Mouse (Mus musculus) left cerebral cortex, postnatal 36 days (tissue): ENCODE measurements around the gene Rtn4rl1. TPM values are rescaled to one million over a fixed set of nuclear protein-coding genes. Genes with fewer than 3 reads are reported as not detected.

Experiments
- DNase-seq, 2 experiments: peaks; one replicate each; pipeline ENCODE4 v3.0.0; 2021 to 2022; ENCODE audit warnings: low spot score in 2 of 2, mixed read lengths in 1 of 2
- intact Hi-C: fragments of 180-260 bp; cut with DNase I; formaldehyde crosslinking; loops from one replicate; pipeline ENCODE4 v1.15.1; 2025
- total RNA-seq, 2 experiments: library from RNA; stranded (reverse); gene quantifications; 2 replicates each; pipeline ENCODE4 v1.2.3; 2021

The Rtn4rl1 gene
- total RNA-seq, 2 experiments from 2014 or later: 83.5 to 88.3 TPM

DNA sequence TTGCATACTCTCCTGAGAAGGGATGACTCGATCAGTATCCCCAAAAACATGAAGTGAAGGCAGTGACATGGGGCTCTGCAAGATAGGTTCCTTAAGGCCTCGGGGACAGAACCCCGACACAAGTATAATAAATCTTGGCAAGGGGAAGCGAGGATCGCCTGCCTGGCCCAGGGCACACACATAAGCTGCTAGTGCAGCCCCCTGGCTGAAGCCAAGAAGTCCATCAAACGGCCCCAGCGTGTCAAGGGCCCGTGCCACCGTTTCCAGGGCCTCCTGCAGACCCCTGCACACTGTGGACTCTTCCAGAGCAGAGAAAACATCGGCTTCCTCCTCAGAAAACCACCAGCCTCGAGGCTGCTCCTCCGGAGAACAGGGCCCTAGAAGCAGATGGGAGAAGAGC, 15.6 kb upstream of the Rtn4rl1 start:
- intact Hi-C loops: loop anchor here (2.0 to 10.0 kb wide), 2 partner anchors 205 to 343 kb away; partner anchors contain the start of gene Mnt
- DNase-seq: peak in 1 of 2 experiments; percentile 36

DNA sequence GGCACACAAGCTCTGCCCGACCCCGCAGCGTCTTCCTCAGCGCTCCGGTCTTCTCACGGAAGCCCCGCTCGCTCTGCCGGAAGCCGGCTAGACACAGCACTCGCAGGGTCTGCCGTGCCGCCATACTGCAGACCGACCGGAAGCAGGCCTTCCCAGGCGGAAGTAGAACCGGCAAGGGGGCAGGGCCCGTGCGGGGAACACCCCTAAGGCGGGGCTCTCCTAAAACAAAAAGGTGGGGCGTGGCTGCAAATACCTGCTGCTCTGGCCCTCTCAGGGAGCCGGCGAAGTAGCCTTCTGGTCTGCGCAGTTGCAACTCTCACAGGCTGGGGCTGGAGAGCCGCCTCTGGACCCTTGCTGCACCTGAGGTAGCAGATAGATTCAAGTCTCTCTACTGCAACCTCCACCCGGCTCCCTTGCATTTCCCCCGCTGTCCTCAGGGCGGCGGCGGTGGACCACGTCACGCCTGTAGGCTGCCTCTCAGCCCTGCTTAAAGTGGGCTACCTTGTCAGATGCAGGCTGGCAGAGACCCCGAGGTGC, 14.8 kb upstream of the Rtn4rl1 start, which contains the start of gene Ovca2:
Gene Ovca2, minus strand, starts transcription at position 164 of the 537 bp plus-strand sequence.
- intact Hi-C loops: loop anchor here (2.0 to 10.0 kb wide), 2 partner anchors 204 to 344 kb away; partner anchors contain the start of gene Mnt

GRCm38 (mm10) chr11:75183917-75184570, 9.5 kb upstream of the Rtn4rl1 start:
- intact Hi-C loops: loop anchor here (1.0 kb wide), 1 partner anchor 17 kb away; no protein-coding TSS in a partner anchor
- peak; percentile 76 to 86 for DNase-seq

More for the DNA sequence above, 14.8 kb upstream of the Rtn4rl1 start, which contains the start of gene Ovca2:
- DNase-seq: peak; percentile 89 to 91

DNA sequence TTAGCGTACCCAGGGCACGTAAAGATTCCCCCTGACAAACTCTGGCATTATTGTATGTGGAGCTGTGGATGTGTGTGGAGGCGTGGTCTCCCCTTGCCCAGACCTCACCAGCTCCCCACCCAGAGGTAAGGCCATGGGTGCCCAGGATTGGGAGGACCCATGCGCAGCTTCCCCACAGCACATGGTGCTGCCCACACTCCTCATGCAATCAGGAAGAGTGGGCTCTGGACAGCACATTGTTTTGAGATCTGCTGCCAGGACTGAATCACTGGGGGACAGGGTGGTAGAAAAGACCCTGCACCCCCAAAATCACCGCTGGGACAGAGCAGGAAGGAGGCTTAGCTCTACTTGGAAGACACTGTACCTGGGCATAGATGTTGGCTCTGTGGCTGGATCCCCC, 9.0 kb upstream of the Rtn4rl1 start:
- intact Hi-C loops: loop anchor here (1.0 kb wide), 1 partner anchor 17 kb away; no protein-coding TSS in a partner anchor
- DNase-seq: peak in 1 of 2 experiments; percentile 62

- intact Hi-C loops: loop anchor here (1.0 kb wide), 1 partner anchor 16 kb away; no protein-coding TSS in a partner anchor
- peak; percentile 53 to 61 for DNase-seq
Observed at GRCm38 (mm10) chr11:75184986-75185385, 8.6 kb upstream of the Rtn4rl1 start.

DNA sequence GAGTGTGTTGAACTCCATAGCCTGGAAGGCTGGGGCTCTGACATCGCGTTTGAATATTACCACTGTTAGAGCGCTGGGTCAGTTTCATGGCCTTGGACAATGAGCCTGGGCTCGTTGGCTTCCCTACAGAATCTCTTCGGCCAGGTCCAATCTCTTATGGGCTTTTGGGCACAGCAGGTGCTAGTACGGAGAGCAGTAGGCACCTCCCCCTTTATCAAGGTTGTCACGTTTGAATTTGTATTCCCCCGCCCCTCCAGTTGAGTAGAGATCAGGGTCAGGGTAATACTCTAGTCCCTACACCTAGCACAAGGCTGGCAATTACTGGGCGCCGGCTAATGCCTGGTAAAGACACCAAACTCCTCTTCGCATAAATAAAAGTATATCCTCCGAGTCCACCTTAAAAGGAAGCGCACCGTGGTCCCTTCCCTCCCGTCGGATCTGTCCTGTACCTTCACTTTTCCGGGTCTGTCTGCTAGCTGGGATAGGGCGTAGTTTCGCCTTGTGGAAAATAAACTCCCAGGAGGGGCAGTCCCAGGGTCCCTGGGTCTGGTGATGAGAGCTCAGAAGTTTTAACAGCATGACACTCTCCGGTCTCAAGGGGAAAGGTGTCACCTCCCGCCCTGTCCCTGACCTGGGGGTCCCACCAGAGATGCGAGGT, 3.7 kb upstream of the Rtn4rl1 start:
- intact Hi-C loops: loop anchor here (5.0 kb wide), 2 partner anchors 42 to 272 kb away; partner anchors contain the start of gene Tlcd2

DNA sequence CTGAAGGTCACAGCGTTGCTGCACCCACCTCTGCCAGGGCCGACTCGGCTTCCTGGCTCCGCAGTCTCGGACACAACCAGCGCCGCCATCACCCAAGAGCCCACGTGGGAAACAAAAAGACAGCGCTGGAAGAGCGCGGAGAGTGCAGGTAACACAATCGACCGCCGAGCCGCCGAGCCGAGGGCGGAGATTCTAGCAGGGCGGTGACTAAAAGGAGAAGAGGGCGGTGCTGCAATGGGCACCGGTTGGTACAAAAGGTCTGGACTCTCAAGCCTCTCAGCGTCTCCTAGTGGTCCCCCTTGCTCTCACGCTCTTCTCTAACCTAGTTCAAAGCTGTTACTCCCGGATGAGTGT, 3.2 kb upstream of the Rtn4rl1 start:
- DNase-seq: peak; percentile 77 to 80
- intact Hi-C loops: loop anchor here (5.0 kb wide), 2 partner anchors 42 to 272 kb away; partner anchors contain the start of gene Tlcd2

More for the DNA sequence above, 3.7 kb upstream of the Rtn4rl1 start:
- DNase-seq: peak in 1 of 2 experiments; percentile 49

DNA sequence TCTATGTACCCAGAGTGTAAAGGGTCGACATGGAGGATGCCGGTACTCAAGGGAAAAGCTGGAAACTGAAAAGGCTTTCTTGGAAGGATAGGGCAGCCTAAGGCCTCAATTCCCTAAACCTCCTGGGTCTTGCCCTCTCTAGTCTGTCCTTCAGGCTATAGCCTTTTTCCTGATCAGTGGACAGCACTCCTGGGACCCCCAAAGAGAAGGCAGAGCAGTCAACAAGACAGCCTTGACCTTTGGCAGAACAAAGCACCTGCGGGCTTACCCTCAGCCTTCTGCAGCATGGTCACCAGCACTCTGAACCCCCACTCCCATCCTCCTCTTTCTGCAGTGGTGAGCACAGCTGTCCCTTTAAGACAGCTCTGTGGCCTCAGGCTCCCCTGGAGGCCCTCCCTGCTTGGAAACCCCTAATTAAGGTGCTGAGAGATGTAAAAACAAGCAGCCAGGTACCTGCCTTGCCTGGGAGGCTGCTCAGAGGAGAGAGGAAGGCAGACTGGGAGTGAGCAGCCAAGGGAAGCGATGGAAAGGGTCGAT, 2.6 kb upstream of the Rtn4rl1 start, which contains the start of gene Dph1:
Gene Dph1, minus strand, starts transcription at position 337 of the 537 bp plus-strand sequence.
- intact Hi-C loops: loop anchor here (5.0 kb wide), 2 partner anchors 41 to 271 kb away; partner anchors contain the start of gene Tlcd2
- DNase-seq: no peak

GRCm38 (mm10) chr11:75191841-75192240, 1.7 kb upstream of the Rtn4rl1 start:
- DNase-seq: no peak
- intact Hi-C loops: loop anchor here (1.0 to 5.0 kb wide), 3 partner anchors 40 to 270 kb away; partner anchors contain the start of gene Tlcd2

DNA sequence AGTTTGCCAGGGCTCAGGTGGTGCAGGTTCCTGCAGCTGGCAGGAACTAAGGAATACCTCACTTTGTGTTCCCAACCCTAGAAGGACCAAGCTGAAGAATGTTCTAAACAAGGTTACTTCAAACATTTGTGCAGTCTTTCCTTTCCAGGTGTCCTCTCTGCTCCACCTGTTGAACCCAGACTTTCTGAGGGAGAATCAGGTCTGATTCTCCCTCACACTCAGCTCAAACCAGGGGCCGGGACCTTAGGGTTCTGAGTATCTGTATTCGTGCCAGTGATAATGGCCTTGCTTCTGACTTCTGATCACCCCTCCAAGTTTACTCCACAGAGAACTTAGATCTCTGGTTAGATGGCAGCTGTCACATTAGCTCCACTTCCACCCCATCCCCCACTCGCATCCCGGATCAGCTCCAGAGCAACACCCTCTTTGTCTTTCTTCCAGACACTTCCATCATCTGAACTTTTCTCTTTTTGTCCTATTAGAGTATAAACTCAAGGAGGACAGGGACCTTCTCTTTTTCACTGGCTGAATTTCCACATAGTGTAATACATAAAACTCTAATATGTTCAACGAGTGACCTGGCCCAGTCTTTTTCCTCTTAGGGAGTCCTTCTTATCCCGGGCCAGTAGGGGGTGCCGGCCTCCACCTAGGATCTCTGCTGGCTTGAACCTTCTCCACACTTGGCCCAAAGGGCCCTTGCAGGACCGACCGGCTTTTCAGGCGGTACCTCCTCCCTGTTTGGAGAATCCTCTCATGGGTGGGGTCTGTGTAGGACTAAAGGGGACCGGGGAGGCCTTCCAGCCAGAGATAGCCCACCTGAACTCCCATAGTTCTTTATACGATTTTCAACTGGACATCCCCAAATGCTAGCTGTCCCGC, 1.0 kb upstream of the Rtn4rl1 start:
- peak; percentile 73 to 75 for DNase-seq
- intact Hi-C loops: loop anchor here (1.0 to 5.0 kb wide), 3 partner anchors 40 to 270 kb away; partner anchors contain the start of gene Tlcd2

DNA sequence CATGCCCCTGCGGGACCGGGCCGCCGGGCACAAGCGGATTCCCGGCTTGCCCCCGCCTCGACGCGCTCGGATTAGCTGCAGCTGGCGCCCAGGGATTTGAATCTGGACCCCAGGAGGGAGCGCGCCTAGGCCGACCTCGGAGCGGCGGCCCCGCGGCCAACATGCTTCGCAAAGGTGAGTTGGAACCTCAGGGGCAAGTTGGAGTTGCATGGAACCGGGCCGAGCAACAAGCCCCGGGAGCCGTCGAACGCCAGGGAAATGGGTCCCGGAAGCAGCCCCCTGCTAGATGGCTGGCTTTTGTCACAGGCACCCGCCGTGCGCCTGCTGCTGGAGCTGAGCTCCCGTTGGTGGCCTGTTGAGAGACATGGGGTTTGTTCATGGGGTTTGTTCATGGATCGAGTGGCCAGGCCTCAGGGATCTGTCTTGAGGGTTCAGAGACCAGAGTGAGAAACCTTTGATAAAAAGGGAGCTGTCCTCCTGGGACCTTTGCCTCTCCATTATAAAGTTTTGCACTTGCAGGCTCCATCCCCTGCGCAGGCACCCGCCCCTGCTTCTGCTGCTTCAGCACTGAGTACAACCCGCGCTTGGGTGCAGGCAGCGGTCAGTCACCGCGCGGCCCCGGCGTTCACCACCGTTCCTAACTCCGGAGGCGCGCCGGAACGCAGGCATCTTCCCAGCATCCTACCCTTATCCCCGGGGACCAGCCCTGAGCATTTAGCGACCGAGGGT, 702 bp downstream of the Rtn4rl1 start:
- intact Hi-C loops: loop anchor here (5.0 kb wide), 2 partner anchors 38 to 268 kb away; partner anchors contain the start of gene Tlcd2
- DNase-seq: no peak

GRCm38 (mm10) chr11:75194850-75195461, 1.4 kb downstream of the Rtn4rl1 start:
- DNase-seq: peak in 1 of 2 experiments; percentile 71
- intact Hi-C loops: loop anchor here (5.0 kb wide), 2 partner anchors 37 to 267 kb away; partner anchors contain the start of gene Tlcd2

GRCm38 (mm10) chr11:75196131-75196530, 2.5 kb downstream of the Rtn4rl1 start:
- no peak for DNase-seq
- intact Hi-C loops: no loop called here

- DNase-seq: no peak
- intact Hi-C loops: no loop called here
Observed at GRCm38 (mm10) chr11:75197956-75198355, 4.4 kb downstream of the Rtn4rl1 start.

DNA sequence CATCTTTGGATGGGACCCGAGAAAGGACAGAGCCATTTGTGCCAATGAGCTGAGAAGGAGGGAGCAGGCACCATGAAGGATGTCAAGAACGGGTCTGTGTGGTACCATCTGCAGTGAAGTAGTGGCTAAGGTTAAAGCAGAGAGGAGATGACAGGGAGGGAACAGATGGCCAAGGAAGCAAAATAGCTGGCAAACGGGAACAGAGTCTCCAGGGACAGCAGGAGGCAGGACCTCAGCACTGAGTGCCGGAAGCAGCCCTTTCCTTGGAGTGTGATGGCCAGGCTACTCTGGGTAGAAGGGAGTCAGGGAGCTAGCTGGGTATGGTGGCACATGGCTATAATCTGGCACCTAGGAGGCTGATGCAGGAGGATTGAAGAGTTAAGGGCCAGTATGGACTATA, 5.2 kb downstream of the Rtn4rl1 start:
- no peak for DNase-seq
- intact Hi-C loops: no loop called here

- DNase-seq: no peak
- intact Hi-C loops: no loop called here
Observed at GRCm38 (mm10) chr11:75199951-75200350, 6.4 kb downstream of the Rtn4rl1 start.

DNA sequence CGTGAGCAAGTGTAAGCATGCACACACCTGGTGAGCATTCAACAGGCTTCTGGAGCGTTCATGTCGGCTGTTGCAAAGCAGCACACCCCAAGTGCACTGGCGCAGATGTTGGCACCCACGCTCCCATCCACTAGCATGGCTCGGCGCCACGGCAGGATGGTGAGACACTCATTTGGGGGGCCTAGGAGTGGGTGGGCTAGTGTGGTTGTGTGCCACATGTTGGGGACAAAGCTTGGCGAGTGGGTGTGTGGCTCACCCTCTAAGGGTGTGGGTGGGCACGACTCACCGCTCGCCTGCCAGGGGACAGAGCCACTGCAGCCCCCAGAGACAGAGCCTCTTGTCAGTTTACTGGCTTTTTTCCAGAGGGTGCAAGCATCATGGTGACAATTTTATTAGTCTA, 7.4 kb downstream of the Rtn4rl1 start:
- DNase-seq: peak; percentile 81 to 82
- intact Hi-C loops: loop anchor here (1.0 kb wide), 1 partner anchor 17 kb away; no protein-coding TSS in a partner anchor
